Mouse (Mus musculus) megakaryocyte, embryonic 14.5 days (primary cell): ENCODE data around the gene Cspg4.

Experiments used
- FLI1 ChIP-seq: IDR thresholded peaks from 2 replicates; pipeline ENCODE4 v1.6.1; 2012; ENCODE audit warnings: low read length, inconsistent platforms, mixed read lengths
- GATA1 ChIP-seq: IDR thresholded peaks from 3 replicates; pipeline ENCODE4 v1.6.1; 2012; ENCODE audit warnings: mixed read lengths, low read length, inconsistent platforms, borderline replicate concordance

DNA sequence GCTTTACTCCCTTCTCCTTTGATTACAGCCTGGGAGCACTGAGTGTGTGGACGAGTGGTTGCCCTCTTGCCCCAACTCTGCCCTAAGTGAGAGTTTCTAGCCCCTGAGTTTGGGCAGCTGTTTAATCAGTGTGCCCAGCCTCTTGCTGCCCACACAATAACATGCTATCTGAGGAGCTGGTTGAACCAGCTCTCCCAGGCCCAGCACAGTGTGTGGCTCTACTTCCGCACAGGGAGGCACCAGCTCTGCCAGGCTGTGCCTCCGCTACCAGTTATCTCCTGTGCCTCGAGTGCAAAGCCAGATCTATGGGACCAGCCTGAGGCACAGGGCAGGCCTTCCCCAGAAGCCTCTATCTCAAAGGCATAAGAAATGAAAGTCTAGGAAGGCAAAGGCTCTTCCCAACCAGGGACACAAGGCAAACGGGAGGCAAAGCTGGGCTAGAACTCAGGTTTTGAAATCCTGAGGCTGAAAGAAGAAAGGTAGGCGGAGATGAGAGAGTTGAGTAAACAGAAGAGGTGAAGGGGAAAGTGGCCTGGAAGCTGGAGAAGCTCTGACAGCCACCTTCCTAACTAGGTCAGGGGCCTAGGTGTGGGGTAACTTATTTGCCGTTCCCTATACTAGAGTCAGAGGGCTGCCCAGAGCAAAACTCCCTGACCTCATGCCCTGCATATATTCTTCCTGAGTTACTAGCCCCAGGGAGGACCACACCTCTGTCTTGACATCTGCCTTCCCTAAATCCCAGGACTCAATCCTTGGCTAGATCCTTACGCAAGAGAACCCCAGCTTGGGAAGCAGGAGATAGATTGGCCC lies 59.2 kb downstream of the Cspg4 start:
- no peak for TF ChIP-seq GATA1
- no peak for TF ChIP-seq FLI1
